Mouse (Mus musculus): ENCODE results near the gene Fgf12.

Fgf12 gene

GRCm38 (mm10) chr16:28479022-28479421 lies 273.8 kb downstream of the Fgf12 start:
- no peak for DNase-seq (ENCODE audit: low read depth, low spot score)

- DNase-seq (ENCODE audit: low read depth, low spot score) = no peak
These were observed 276.2 kb downstream of the Fgf12 start for GRCm38 (mm10) chr16:28476651-28477050.

GRCm38 (mm10) chr16:28475553-28475952 lies 277.3 kb downstream of the Fgf12 start:
- no peak for DNase-seq (ENCODE audit: low read depth, low spot score)

GRCm38 (mm10) chr16:28454821-28455220 lies 298.0 kb downstream of the Fgf12 start:
- DNase-seq (ENCODE audit: low read depth, low spot score) = no peak

- no peak for DNase-seq (ENCODE audit: low read depth, low spot score)
These were observed 305.8 kb downstream of the Fgf12 start for GRCm38 (mm10) chr16:28447114-28447455.

GRCm38 (mm10) chr16:28446334-28447113 lies 306.3 kb downstream of the Fgf12 start:
- DNase-seq (ENCODE audit: low read depth, low spot score) = no peak

GRCm38 (mm10) chr16:28445800-28446333 lies 307.0 kb downstream of the Fgf12 start:
- no peak for DNase-seq (ENCODE audit: low read depth, low spot score)

- no peak for DNase-seq (ENCODE audit: low read depth, low spot score)
These were observed 307.7 kb downstream of the Fgf12 start for GRCm38 (mm10) chr16:28444993-28445799.

GRCm38 (mm10) chr16:28421617-28422016 lies 331.3 kb downstream of the Fgf12 start:
- DNase-seq (ENCODE audit: low read depth, low spot score) = no peak

GRCm38 (mm10) chr16:28419693-28420299 lies 333.1 kb downstream of the Fgf12 start:
- DNase-seq (ENCODE audit: low read depth, low spot score) = no peak

- DNase-seq (ENCODE audit: low read depth, low spot score) = no peak
These were observed 341.6 kb downstream of the Fgf12 start for GRCm38 (mm10) chr16:28411210-28411817.

- DNase-seq (ENCODE audit: low read depth, low spot score) = no peak
These were observed 344.6 kb downstream of the Fgf12 start for GRCm38 (mm10) chr16:28408294-28408693.

GRCm38 (mm10) chr16:28407892-28408291 lies 345.0 kb downstream of the Fgf12 start:
- no peak for DNase-seq (ENCODE audit: low read depth, low spot score)

- no peak for DNase-seq (ENCODE audit: low read depth, low spot score)
These were observed 348.7 kb downstream of the Fgf12 start for GRCm38 (mm10) chr16:28404156-28404555.

GRCm38 (mm10) chr16:28402701-28403100 lies 350.2 kb downstream of the Fgf12 start:
- DNase-seq (ENCODE audit: low read depth, low spot score) = no peak

- DNase-seq (ENCODE audit: low read depth, low spot score) = no peak
These were observed 361.6 kb downstream of the Fgf12 start for GRCm38 (mm10) chr16:28391283-28391682.

- DNase-seq (ENCODE audit: low read depth, low spot score) = no peak
These were observed 363.8 kb downstream of the Fgf12 start for GRCm38 (mm10) chr16:28389114-28389513.

- no peak for DNase-seq (ENCODE audit: low read depth, low spot score)
These were observed 378.1 kb downstream of the Fgf12 start for GRCm38 (mm10) chr16:28374790-28375189.

GRCm38 (mm10) chr16:28373311-28373710 lies 379.6 kb downstream of the Fgf12 start:
- DNase-seq (ENCODE audit: low read depth, low spot score) = peak; percentile 5

GRCm38 (mm10) chr16:28350624-28351023 lies 402.2 kb downstream of the Fgf12 start:
- no peak for DNase-seq (ENCODE audit: low read depth, low spot score)

- no peak for DNase-seq (ENCODE audit: low read depth, low spot score)
These were observed 407.5 kb downstream of the Fgf12 start for GRCm38 (mm10) chr16:28345323-28345722.

GRCm38 (mm10) chr16:28337930-28338329 lies 414.9 kb downstream of the Fgf12 start:
- no peak for DNase-seq (ENCODE audit: low read depth, low spot score)

Data from 3T3-L1 (cell line).